Mouse (Mus musculus): ENCODE data around the gene Auh. TPM values are rescaled to one million over a fixed set of nuclear protein-coding genes. Genes with fewer than 3 reads are reported as not detected.

Auh gene
- polyA plus RNA-seq, 1 experiment = 39.7 TPM

- TF ChIP-seq CTCF (IDR thresholded peaks at IDR 0.05; ENCODE audit: borderline replicate concordance, extremely low read depth, insufficient read depth, insufficient read length) (no peak), POLR2A (IDR thresholded peaks at IDR 0.05; ENCODE audit: borderline replicate concordance, extremely low read depth, insufficient read depth, insufficient read length, poor library complexity, severe bottlenecking) (no peak)
- no peak for DNase-seq (ENCODE audit: low read depth)
These were observed 32.9 kb upstream of the Auh start for GRCm38 (mm10) chr13:52962361-52962760.

DNA sequence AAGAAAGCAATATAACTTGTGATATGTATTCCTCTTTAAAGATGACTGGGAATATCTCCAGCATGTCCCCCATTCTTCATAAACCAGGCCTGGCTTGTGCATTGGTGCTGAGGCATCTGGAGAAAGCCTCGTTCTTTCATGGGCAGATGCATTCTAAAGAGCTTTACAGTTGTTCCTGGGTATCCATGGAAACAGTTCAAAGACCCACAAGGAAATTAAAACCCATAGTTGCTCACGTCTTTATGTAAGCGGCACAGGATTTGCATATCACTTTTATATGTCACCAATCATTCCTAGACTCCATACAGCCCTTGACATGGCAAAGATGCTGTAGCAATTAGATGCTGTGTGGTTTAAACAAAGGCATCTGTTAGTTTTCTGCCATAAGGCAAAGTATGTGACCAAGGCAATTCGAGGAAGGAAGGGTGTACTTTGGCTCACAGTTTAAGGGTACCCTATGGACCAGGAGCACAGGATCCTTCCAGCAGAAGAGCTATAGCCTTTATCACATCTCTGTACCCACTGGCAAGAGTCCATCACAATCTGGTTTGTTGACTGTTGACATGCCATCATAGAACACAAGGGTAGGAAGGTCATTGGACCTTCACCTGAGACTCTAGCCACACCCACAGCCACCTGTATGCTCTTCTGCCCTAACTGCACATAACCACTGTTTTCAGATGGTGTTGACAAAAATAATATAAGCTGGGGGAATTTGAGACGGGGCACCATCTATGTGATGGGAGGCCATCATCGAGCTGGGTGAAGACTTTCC lies 24.5 kb upstream of the Auh start:
- TF ChIP-seq POLR2A (IDR thresholded peaks at IDR 0.05; ENCODE audit: borderline replicate concordance, extremely low read depth, insufficient read depth, insufficient read length, poor library complexity, severe bottlenecking) = no peak
- TF ChIP-seq CTCF (IDR thresholded peaks at IDR 0.05; ENCODE audit: borderline replicate concordance, extremely low read depth, insufficient read depth, insufficient read length) = no peak
- DNase-seq (ENCODE audit: low read depth) = peak; percentile 55

DNA sequence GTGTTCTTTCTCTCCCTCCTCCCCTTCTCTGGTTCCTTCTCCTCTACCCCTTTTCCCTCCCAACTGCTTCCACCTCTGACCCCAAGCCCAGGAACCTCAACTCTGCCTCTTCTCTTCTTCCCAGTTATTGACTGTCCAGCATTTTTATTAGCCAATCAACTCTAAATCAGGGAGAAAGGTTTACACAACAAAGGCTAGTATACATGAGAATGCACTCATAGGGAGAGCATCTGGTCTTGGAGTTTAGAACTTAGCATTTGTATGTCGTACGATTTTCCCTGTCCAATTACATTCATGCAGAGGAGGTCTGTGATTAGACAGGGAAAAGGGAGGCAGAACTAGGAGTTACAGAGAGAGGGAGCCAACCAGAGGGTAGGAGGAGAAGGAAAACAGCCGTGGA lies 19.7 kb upstream of the Auh start:
- no peak for DNase-seq (ENCODE audit: low read depth)
- no peak for TF ChIP-seq POLR2A (IDR thresholded peaks at IDR 0.05; ENCODE audit: borderline replicate concordance, extremely low read depth, insufficient read depth, insufficient read length, poor library complexity, severe bottlenecking)
- no peak for TF ChIP-seq CTCF (IDR thresholded peaks at IDR 0.05; ENCODE audit: borderline replicate concordance, extremely low read depth, insufficient read depth, insufficient read length)

GRCm38 (mm10) chr13:52947545-52947944 lies 18.1 kb upstream of the Auh start:
- DNase-seq (ENCODE audit: low read depth) = no peak
- TF ChIP-seq CTCF (IDR thresholded peaks at IDR 0.05; ENCODE audit: borderline replicate concordance, extremely low read depth, insufficient read depth, insufficient read length) = no peak
- TF ChIP-seq POLR2A (IDR thresholded peaks at IDR 0.05; ENCODE audit: borderline replicate concordance, extremely low read depth, insufficient read depth, insufficient read length, poor library complexity, severe bottlenecking) = no peak

DNA sequence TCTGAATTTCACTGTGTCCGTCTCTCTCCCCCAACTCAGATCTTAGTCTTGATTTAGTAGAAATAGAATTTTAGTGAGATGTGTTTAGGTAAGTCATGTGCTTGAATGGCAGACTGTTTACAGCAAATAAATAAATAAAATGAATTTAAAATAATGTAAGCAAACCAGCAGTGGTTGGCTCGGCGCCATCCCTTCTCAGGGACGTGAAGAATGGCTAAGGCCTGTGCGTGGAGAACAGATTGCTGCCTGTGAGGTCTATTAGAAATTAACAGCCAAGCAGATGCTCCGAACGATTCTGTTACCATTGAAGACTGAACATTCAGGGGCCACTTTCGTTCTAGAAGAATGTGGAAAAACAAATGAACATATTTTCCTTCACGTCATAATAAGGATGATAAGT lies 16.3 kb upstream of the Auh start:
- no peak for TF ChIP-seq POLR2A (IDR thresholded peaks at IDR 0.05; ENCODE audit: borderline replicate concordance, extremely low read depth, insufficient read depth, insufficient read length, poor library complexity, severe bottlenecking)
- TF ChIP-seq CTCF (IDR thresholded peaks at IDR 0.05; ENCODE audit: borderline replicate concordance, extremely low read depth, insufficient read depth, insufficient read length) = no peak
- DNase-seq (ENCODE audit: low read depth) = peak; percentile 76

GRCm38 (mm10) chr13:52944116-52944515 lies 14.6 kb upstream of the Auh start:
- no peak for DNase-seq (ENCODE audit: low read depth)
- TF ChIP-seq CTCF (IDR thresholded peaks at IDR 0.05; ENCODE audit: borderline replicate concordance, extremely low read depth, insufficient read depth, insufficient read length) (no peak), POLR2A (IDR thresholded peaks at IDR 0.05; ENCODE audit: borderline replicate concordance, extremely low read depth, insufficient read depth, insufficient read length, poor library complexity, severe bottlenecking) (no peak)

DNA sequence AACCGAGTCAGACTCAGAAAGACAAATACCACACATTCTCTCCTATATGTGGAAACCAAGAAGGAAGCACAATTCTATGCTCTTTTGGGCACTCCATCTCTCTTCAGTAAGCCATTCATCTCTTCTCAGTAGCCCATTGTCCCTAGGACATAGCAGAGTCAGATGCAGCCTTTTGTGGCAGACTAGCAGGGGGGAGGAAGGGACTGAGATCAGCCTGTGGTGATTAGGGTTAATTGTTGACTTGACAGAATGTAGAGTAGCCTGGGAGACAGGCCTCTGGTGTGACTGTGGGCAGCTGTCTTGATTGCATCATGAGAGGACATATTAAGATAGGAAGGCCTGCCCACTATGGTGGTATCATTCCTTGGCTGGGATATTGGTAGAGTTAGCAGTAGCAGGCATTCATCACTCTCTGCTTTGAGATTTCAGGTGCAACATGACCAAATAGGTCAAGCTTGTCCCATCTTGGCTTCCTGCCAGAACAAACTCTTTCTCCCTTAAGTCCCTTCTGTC lies 13.5 kb upstream of the Auh start:
- TF ChIP-seq POLR2A (IDR thresholded peaks at IDR 0.05; ENCODE audit: borderline replicate concordance, extremely low read depth, insufficient read depth, insufficient read length, poor library complexity, severe bottlenecking) (no peak), CTCF (IDR thresholded peaks at IDR 0.05; ENCODE audit: borderline replicate concordance, extremely low read depth, insufficient read depth, insufficient read length) (no peak)
- DNase-seq (ENCODE audit: low read depth) = no peak

DNA sequence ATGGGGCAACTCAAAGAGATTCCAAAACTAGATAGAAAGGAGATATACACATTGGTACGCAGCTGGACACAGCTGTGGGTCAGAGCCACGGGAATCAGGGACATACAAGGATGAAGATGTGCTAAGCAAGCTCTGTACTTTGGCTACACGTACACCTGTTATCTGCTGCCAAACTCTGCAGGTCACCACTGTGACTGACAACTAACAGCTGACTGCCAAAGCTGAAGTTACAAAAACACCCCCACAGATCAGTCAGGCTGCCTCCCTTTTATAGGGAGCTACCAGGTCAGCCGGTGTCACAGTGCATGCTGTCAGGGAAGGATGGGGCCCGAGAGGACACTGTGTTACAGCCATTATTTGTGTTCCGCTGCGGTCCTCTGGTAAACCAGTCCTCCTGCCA lies 11.5 kb upstream of the Auh start:
- no peak for TF ChIP-seq CTCF (IDR thresholded peaks at IDR 0.05; ENCODE audit: borderline replicate concordance, extremely low read depth, insufficient read depth, insufficient read length)
- no peak for TF ChIP-seq POLR2A (IDR thresholded peaks at IDR 0.05; ENCODE audit: borderline replicate concordance, extremely low read depth, insufficient read depth, insufficient read length, poor library complexity, severe bottlenecking)
- no peak for DNase-seq (ENCODE audit: low read depth)

DNA sequence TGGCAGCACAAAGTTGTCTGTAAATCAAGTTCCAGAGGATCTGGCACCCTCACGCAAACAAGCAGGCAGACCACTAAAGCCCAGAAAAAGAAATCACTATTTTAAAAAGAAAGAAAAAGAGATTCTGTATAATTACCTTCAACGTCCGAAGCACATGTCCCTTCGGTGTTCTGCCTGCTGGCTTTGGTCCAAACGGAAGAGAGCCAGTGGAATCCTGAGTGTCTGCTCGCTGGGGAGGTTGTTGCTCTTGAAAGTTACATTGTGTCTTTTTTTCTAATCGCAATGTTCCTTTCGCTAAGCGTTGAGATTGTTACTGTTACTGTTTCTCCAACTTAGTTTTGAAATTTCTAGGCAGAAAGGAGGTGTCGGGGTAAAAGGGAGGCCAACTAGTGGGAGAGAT lies 1.1 kb upstream of the Auh start:
- DNase-seq (ENCODE audit: low read depth) = no peak
- TF ChIP-seq POLR2A (IDR thresholded peaks at IDR 0.05; ENCODE audit: borderline replicate concordance, extremely low read depth, insufficient read depth, insufficient read length, poor library complexity, severe bottlenecking) (no peak), CTCF (IDR thresholded peaks at IDR 0.05; ENCODE audit: borderline replicate concordance, extremely low read depth, insufficient read depth, insufficient read length) (no peak)

GRCm38 (mm10) chr13:52928392-52928791 lies 1.1 kb downstream of the Auh start:
- TF ChIP-seq POLR2A (IDR thresholded peaks at IDR 0.05; ENCODE audit: borderline replicate concordance, extremely low read depth, insufficient read depth, insufficient read length, poor library complexity, severe bottlenecking) = no peak
- no peak for TF ChIP-seq CTCF (IDR thresholded peaks at IDR 0.05; ENCODE audit: borderline replicate concordance, extremely low read depth, insufficient read depth, insufficient read length)
- no peak for DNase-seq (ENCODE audit: low read depth)

GRCm38 (mm10) chr13:52924457-52924856 lies 5.0 kb downstream of the Auh start:
- DNase-seq (ENCODE audit: low read depth) = no peak
- TF ChIP-seq CTCF (IDR thresholded peaks at IDR 0.05; ENCODE audit: borderline replicate concordance, extremely low read depth, insufficient read depth, insufficient read length) (no peak), POLR2A (IDR thresholded peaks at IDR 0.05; ENCODE audit: borderline replicate concordance, extremely low read depth, insufficient read depth, insufficient read length, poor library complexity, severe bottlenecking) (no peak)

GRCm38 (mm10) chr13:52921966-52922365 lies 7.5 kb downstream of the Auh start:
- TF ChIP-seq POLR2A (IDR thresholded peaks at IDR 0.05; ENCODE audit: borderline replicate concordance, extremely low read depth, insufficient read depth, insufficient read length, poor library complexity, severe bottlenecking) = no peak
- no peak for TF ChIP-seq CTCF (IDR thresholded peaks at IDR 0.05; ENCODE audit: borderline replicate concordance, extremely low read depth, insufficient read depth, insufficient read length)
- DNase-seq (ENCODE audit: low read depth) = no peak

Data from brain, embryonic 14.5 days (tissue).